Mouse (Mus musculus): ENCODE measurements around the gene Id1. TPM values are rescaled to one million over a fixed set of nuclear protein-coding genes. Genes with fewer than 3 reads are reported as not detected.

Gene Id1
- polyA plus RNA-seq, 2 experiments: 184 to 444 TPM

GRCm38 (mm10) chr2:152782656-152783055, 46.6 kb downstream of the Id1 start:
- Histone ChIP-seq H3K36me3 (ENCODE audit: control insufficient read depth, insufficient read depth, low read length) (peaks cover 32% of the 10 kb centered on the region), H3K4me2 (replicated peaks; ENCODE audit: low read depth, low read length, severe bottlenecking) (no peak overlapping the region), H3K9ac (ENCODE audit: low read depth, low read length, severe bottlenecking) (no peak overlapping the region), H3K4me1 (ENCODE audit: control insufficient read depth, insufficient read depth, low read length) (peaks cover 4% of the 10 kb centered on the region), H3K9me3 (ENCODE audit: control insufficient read depth, low read length) (no peaks in the 10 kb centered on the region; the same call in 1 of the 2 replicates), H3K27me3 (ENCODE audit: control insufficient read depth, insufficient read depth, low read length) (no peaks in the 10 kb centered on the region), H3K27ac (replicated peaks; ENCODE audit: low read depth, low read length) (no peak overlapping the region), H3K4me3 (replicated peaks; ENCODE audit: low read length) (no peak overlapping the region)
- no peak for ATAC-seq (ENCODE audit: low FRiP score, low read depth)
- 83% methylated on average over 5 of the region's 5 CpGs for WGBS
- no peak for TF ChIP-seq POLR2A (IDR thresholded peaks at IDR 0.05; ENCODE audit: borderline replicate concordance, extremely low read depth, insufficient read depth, insufficient read length)
- DNase-seq (ENCODE audit: low spot score): no peak

DNA sequence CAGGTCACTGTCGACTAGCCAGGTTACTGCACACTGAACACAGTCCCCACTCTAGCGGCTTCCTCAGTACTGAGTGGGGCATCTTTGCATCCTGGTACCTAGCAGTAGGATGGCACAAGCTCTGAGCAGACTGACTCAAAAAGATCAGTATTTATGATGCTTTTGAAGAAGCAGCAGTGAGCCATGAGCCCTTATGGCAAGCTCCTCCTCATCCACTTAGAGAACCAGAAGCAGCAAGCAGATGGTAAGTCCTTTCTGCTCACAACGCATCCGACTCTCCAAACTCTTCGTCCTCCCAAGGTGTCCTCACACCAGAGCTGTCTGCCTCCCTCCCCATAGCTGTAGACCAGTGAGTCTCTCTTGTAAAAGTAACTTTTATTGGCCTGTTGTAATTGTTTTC, 47.2 kb downstream of the Id1 start:
- H3K27ac ChIP-seq (replicated peaks; ENCODE audit: low read depth, low read length): no peak overlapping the region
- ATAC-seq (ENCODE audit: low FRiP score, low read depth) (no peak), DNase-seq (ENCODE audit: low spot score) (no peak)
- no peaks in the 10 kb centered on the region for H3K27me3 ChIP-seq (ENCODE audit: control insufficient read depth, insufficient read depth, low read length)
- no peak for TF ChIP-seq POLR2A (IDR thresholded peaks at IDR 0.05; ENCODE audit: borderline replicate concordance, extremely low read depth, insufficient read depth, insufficient read length)
- no peak overlapping the region for H3K4me3 ChIP-seq (replicated peaks; ENCODE audit: low read length)
- no peaks in the 10 kb centered on the region; the same call in 1 of the 2 replicates for H3K9me3 ChIP-seq (ENCODE audit: control insufficient read depth, low read length)
- H3K36me3 ChIP-seq (ENCODE audit: control insufficient read depth, insufficient read depth, low read length): peaks cover 32% of the 10 kb centered on the region
- no peak overlapping the region for H3K4me2 ChIP-seq (replicated peaks; ENCODE audit: low read depth, low read length, severe bottlenecking)
- peaks cover 4% of the 10 kb centered on the region for H3K4me1 ChIP-seq (ENCODE audit: control insufficient read depth, insufficient read depth, low read length)
- H3K9ac ChIP-seq (ENCODE audit: low read depth, low read length, severe bottlenecking): no peak overlapping the region
- WGBS: 90% methylated on average over 5 of the region's 5 CpGs

GRCm38 (mm10) chr2:152784640-152785039, 48.6 kb downstream of the Id1 start:
- Histone ChIP-seq H3K27ac (replicated peaks; ENCODE audit: low read depth, low read length) (0 out of 2 replicates have a peak overlapping the region, but pooled peaks have one; percentile 75), H3K36me3 (ENCODE audit: control insufficient read depth, insufficient read depth, low read length) (peaks cover 22% of the 10 kb centered on the region), H3K4me2 (replicated peaks; ENCODE audit: low read depth, low read length, severe bottlenecking) (no peak overlapping the region), H3K4me1 (ENCODE audit: control insufficient read depth, insufficient read depth, low read length) (peaks cover 4% of the 10 kb centered on the region), H3K9me3 (ENCODE audit: control insufficient read depth, low read length) (no peaks in the 10 kb centered on the region; the same call in 1 of the 2 replicates), H3K27me3 (ENCODE audit: control insufficient read depth, insufficient read depth, low read length) (no peaks in the 10 kb centered on the region), H3K4me3 (replicated peaks; ENCODE audit: low read length) (no peak overlapping the region), H3K9ac (ENCODE audit: low read depth, low read length, severe bottlenecking) (no peak overlapping the region)
- WGBS: 90% methylated on average over 8 of the region's 8 CpGs
- no peak for DNase-seq (ENCODE audit: low spot score)
- ATAC-seq (ENCODE audit: low FRiP score, low read depth): no peak
- no peak for TF ChIP-seq POLR2A (IDR thresholded peaks at IDR 0.05; ENCODE audit: borderline replicate concordance, extremely low read depth, insufficient read depth, insufficient read length)

- no peaks in the 10 kb centered on the region for H3K27me3 ChIP-seq (ENCODE audit: control insufficient read depth, insufficient read depth, low read length)
- peak; percentile 60 for ATAC-seq (ENCODE audit: low FRiP score, low read depth)
- WGBS: 46% methylated on average over 18 of the region's 18 CpGs
These were observed 49.6 kb downstream of the Id1 start for GRCm38 (mm10) chr2:152785446-152786350.

More at GRCm38 (mm10) chr2:152785446-152786350, 49.6 kb downstream of the Id1 start:
- peaks cover 7% of the 10 kb centered on the region for H3K4me1 ChIP-seq (ENCODE audit: control insufficient read depth, insufficient read depth, low read length)
- no peak overlapping the region for H3K4me2 ChIP-seq (replicated peaks; ENCODE audit: low read depth, low read length, severe bottlenecking)
- no peak for TF ChIP-seq POLR2A (IDR thresholded peaks at IDR 0.05; ENCODE audit: borderline replicate concordance, extremely low read depth, insufficient read depth, insufficient read length)
- peaks cover 18% of the 10 kb centered on the region for H3K36me3 ChIP-seq (ENCODE audit: control insufficient read depth, insufficient read depth, low read length)
- H3K9ac ChIP-seq (ENCODE audit: low read depth, low read length, severe bottlenecking): no peak overlapping the region
- H3K27ac ChIP-seq (replicated peaks; ENCODE audit: low read depth, low read length): peak overlapping the region; percentile 75
- no peaks in the 10 kb centered on the region; the same call in 1 of the 2 replicates for H3K9me3 ChIP-seq (ENCODE audit: control insufficient read depth, low read length)
- H3K4me3 ChIP-seq (replicated peaks; ENCODE audit: low read length): no peak overlapping the region
- DNase-seq (ENCODE audit: low spot score): peak; percentile 42

Small RNAs within 50 kb of the gene (microRNA-seq; reads per million reads assigned to microRNA genes)
- gene Gm23802: not detected

Other genes with a start within 250 kb of the Id1 start
- 0.13 TPM in 1 of 2 replicates, not detected in the other for gene Defb22, start 246.1 kb upstream of the Id1 start, polyA plus RNA-seq (2012; rRNA removed)
- gene Defb22, start 246.1 kb upstream of the Id1 start, polyA plus RNA-seq (2014; fragmentation: Nextera tagmentation; extraction: Ambion mirVana): not detected in 2 replicates
- not detected in 2 replicates for gene Defb26, start 224.6 kb upstream of the Id1 start, polyA plus RNA-seq (2012; rRNA removed)
- gene Defb26, start 224.6 kb upstream of the Id1 start, polyA plus RNA-seq (2014; fragmentation: Nextera tagmentation; extraction: Ambion mirVana): not detected in 2 replicates
- gene Defb28, start 218.0 kb upstream of the Id1 start, polyA plus RNA-seq (2012; rRNA removed): 0.61 TPM in 1 of 2 replicates, not detected in the other
- not detected in 2 replicates for gene Defb28, start 218.0 kb upstream of the Id1 start, polyA plus RNA-seq (2014; fragmentation: Nextera tagmentation; extraction: Ambion mirVana)
- gene Defb29, start 196.2 kb upstream of the Id1 start, polyA plus RNA-seq (2012; rRNA removed): not detected in 2 replicates
- not detected in 2 replicates for gene Defb29, start 196.2 kb upstream of the Id1 start, polyA plus RNA-seq (2014; fragmentation: Nextera tagmentation; extraction: Ambion mirVana)
- gene Gm17416, start 166.9 kb upstream of the Id1 start, polyA plus RNA-seq (2012; rRNA removed): not detected in 2 replicates
- gene Gm17416, start 166.9 kb upstream of the Id1 start, polyA plus RNA-seq (2014; fragmentation: Nextera tagmentation; extraction: Ambion mirVana): not detected in 2 replicates
- gene Defb21, start 163.5 kb upstream of the Id1 start, polyA plus RNA-seq (2012; rRNA removed): not detected in 2 replicates
- gene Defb21, start 163.5 kb upstream of the Id1 start, polyA plus RNA-seq (2014; fragmentation: Nextera tagmentation; extraction: Ambion mirVana): not detected in 2 replicates
- not detected in 2 replicates for gene Defb19, start 155.9 kb upstream of the Id1 start, polyA plus RNA-seq (2012; rRNA removed)
- gene Defb19, start 155.9 kb upstream of the Id1 start, polyA plus RNA-seq (2014; fragmentation: Nextera tagmentation; extraction: Ambion mirVana): not detected in 2 replicates
- gene Defb45, start 136.9 kb upstream of the Id1 start, polyA plus RNA-seq (2012; rRNA removed): not detected in 2 replicates
- not detected in 2 replicates for gene Defb45, start 136.9 kb upstream of the Id1 start, polyA plus RNA-seq (2014; fragmentation: Nextera tagmentation; extraction: Ambion mirVana)
- not detected in 2 replicates for gene Defb36, start 131.9 kb upstream of the Id1 start, polyA plus RNA-seq (2012; rRNA removed)
- gene Defb36, start 131.9 kb upstream of the Id1 start, polyA plus RNA-seq (2014; fragmentation: Nextera tagmentation; extraction: Ambion mirVana): not detected in 2 replicates
- 0.68 and 0.77 TPM in 2 replicates for gene Defb25, start 113.2 kb upstream of the Id1 start, polyA plus RNA-seq (2012; rRNA removed)
- 1.6 and 3.2 TPM in 2 replicates for gene Defb25, start 113.2 kb upstream of the Id1 start, polyA plus RNA-seq (2014; fragmentation: Nextera tagmentation; extraction: Ambion mirVana)
- 3.9 and 4.7 TPM in 2 replicates for gene Rem1, start 109.3 kb upstream of the Id1 start, polyA plus RNA-seq (2012; rRNA removed)
- 2.6 and 4.4 TPM in 2 replicates for gene Rem1, start 109.3 kb upstream of the Id1 start, polyA plus RNA-seq (2014; fragmentation: Nextera tagmentation; extraction: Ambion mirVana)
- 148 and 194 TPM in 2 replicates for gene H13, start 66.8 kb upstream of the Id1 start, polyA plus RNA-seq (2012; rRNA removed)
- gene H13, start 66.8 kb upstream of the Id1 start, polyA plus RNA-seq (2014; fragmentation: Nextera tagmentation; extraction: Ambion mirVana): 151 and 153 TPM in 2 replicates
- gene Mcts2, start 49.2 kb upstream of the Id1 start, polyA plus RNA-seq (2012; rRNA removed): 11.8 and 18.6 TPM in 2 replicates
- gene Mcts2, start 49.2 kb upstream of the Id1 start, polyA plus RNA-seq (2014; fragmentation: Nextera tagmentation; extraction: Ambion mirVana): 26.8 and 27.2 TPM in 2 replicates
- 21.7 and 23.7 TPM in 2 replicates for gene Cox4i2, start 17.9 kb downstream of the Id1 start, polyA plus RNA-seq (2012; rRNA removed)
- 33.6 and 34.7 TPM in 2 replicates for gene Cox4i2, start 17.9 kb downstream of the Id1 start, polyA plus RNA-seq (2014; fragmentation: Nextera tagmentation; extraction: Ambion mirVana)
- gene Bcl2l1, start 95.5 kb downstream of the Id1 start, polyA plus RNA-seq (2012; rRNA removed): 46.8 and 54.3 TPM in 2 replicates
- gene Bcl2l1, start 95.5 kb downstream of the Id1 start, polyA plus RNA-seq (2014; fragmentation: Nextera tagmentation; extraction: Ambion mirVana): 91.2 and 96.3 TPM in 2 replicates
- 36.0 and 51.3 TPM in 2 replicates for gene Tpx2, start 111.7 kb downstream of the Id1 start, polyA plus RNA-seq (2012; rRNA removed)
- 71.8 and 83.6 TPM in 2 replicates for gene Tpx2, start 111.7 kb downstream of the Id1 start, polyA plus RNA-seq (2014; fragmentation: Nextera tagmentation; extraction: Ambion mirVana)
- 0.40 and 0.62 TPM in 2 replicates for gene Mylk2, start 175.1 kb downstream of the Id1 start, polyA plus RNA-seq (2012; rRNA removed)
- 0.10 TPM in 1 of 2 replicates, not detected in the other for gene Mylk2, start 175.1 kb downstream of the Id1 start, polyA plus RNA-seq (2014; fragmentation: Nextera tagmentation; extraction: Ambion mirVana)
- 2.2 and 3.0 TPM in 2 replicates for gene Foxs1, start 197.0 kb downstream of the Id1 start, polyA plus RNA-seq (2012; rRNA removed)
- gene Foxs1, start 197.0 kb downstream of the Id1 start, polyA plus RNA-seq (2014; fragmentation: Nextera tagmentation; extraction: Ambion mirVana): 2.1 and 2.9 TPM in 2 replicates
- 2.0 and 2.2 TPM in 2 replicates for gene Dusp15, start 215.4 kb downstream of the Id1 start, polyA plus RNA-seq (2012; rRNA removed)
- gene Dusp15, start 215.4 kb downstream of the Id1 start, polyA plus RNA-seq (2014; fragmentation: Nextera tagmentation; extraction: Ambion mirVana): 0.36 and 0.48 TPM in 2 replicates
- 0.47 and 1.0 TPM in 2 replicates for gene Ttll9, start 226.2 kb downstream of the Id1 start, polyA plus RNA-seq (2012; rRNA removed)
- gene Ttll9, start 226.2 kb downstream of the Id1 start, polyA plus RNA-seq (2014; fragmentation: Nextera tagmentation; extraction: Ambion mirVana): 0.14 and 0.18 TPM in 2 replicates